Comparison of ENCODE assay signal across 8 mouse cellular contexts in the genomic region with DNA sequence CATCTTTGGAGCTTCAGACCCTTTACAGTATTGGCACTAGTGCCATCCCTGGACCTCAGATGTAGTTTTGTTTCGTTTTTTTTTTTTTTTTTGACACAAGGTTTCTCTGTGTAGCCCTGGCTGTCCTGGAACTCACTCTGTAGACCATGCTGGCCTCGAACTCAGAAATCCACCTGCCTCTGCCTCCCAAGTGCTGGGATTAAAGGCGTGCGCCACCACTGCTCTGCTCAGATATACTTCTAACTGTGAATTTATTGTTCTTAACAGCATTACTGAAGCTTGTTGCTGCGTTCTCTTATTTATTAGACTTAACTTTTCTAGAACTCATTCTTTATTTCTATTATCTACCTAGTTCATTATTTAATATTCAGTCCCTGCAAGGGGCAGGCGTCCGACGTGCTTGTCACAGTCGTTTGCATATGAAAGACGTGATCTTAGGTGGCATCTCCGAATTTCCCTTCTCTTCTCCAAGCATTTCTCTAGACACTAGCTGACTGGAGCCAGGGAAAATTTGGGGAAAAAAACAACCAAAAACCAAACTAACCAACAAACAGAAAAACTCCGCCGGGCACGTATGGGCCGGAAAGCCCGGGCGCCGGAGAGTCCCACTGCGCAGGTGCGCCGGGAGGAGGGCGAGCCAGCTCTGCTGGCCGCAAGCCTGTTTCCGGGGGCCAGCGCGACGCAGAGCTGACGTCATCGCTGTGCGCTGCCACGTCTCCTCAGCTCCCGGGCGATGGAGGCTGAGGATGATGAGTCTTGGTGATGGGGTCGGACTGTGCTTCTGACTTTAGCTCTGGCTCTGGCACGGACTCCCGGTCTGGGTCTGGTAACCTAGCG. TPM values are rescaled to one million over a fixed set of nuclear protein-coding genes. Genes with fewer than 3 reads are reported as not detected.
A peak's percentile ranks its signal among the peaks of the same experiment; 100 is the strongest.
DNase-seq lines count a peak whose midpoint lies in the region; ATAC-seq and TF ChIP-seq lines count a peak whose summit lies in the region.

No protein-coding gene starts in this region.

- H3K4me3 ChIP-seq in hindbrain, postnatal 0 days (ENCODE audit: low read length) = peak overlapping the region; percentile 98
- H3K4me3 ChIP-seq in left cerebral cortex, adult 2 months = peak overlapping the region; percentile 92

- 0 out of 2 replicates have a peak, but pooled peaks cover 4% of the 10 kb centered on the region for H3K4me1 ChIP-seq in hindbrain, postnatal 0 days (ENCODE audit: insufficient read depth, low read length)

- intact Hi-C loops in left cerebral cortex, adult 2 months (cut with DNase I) = loop anchor here (1.0 kb wide), 2 partner anchors 12 to 40 kb away; a partner anchor contains a TSS

- no peaks in the 10 kb centered on the region; the same call in 1 of the 2 replicates for H3K36me3 ChIP-seq in hindbrain, postnatal 0 days (ENCODE audit: insufficient read depth, low read length)

- H3K9ac ChIP-seq in hindbrain, postnatal 0 days (replicated peaks; ENCODE audit: low read length) = peak overlapping the region; percentile 90

- peak; percentile 96 for ATAC-seq in hindbrain, postnatal 0 days
- ATAC-seq in megakaryocyte, adult 5-6 weeks (ENCODE audit: poor library complexity, severe bottlenecking) = peak; percentile 99

- DNase-seq in T-cell, adult 2 months (ENCODE audit: low spot score) = peak; percentile 95
- peak; percentile 96 to 97 for DNase-seq in cerebellum, postnatal 36 days
- peak; percentile 95 for DNase-seq in gastrocnemius, adult 18-20 months (ENCODE audit: low spot score)
- peak; percentile 98 for DNase-seq in hindbrain, postnatal 0 days (ENCODE audit: low spot score)
- DNase-seq in left cerebral cortex, adult 2 months (ENCODE audit: extremely low spot score in 1 of 2, low spot score in 2 of 2) = peak; percentile 97 to 98
- peak; percentile 96 to 98 for DNase-seq in right cerebral cortex, adult 2 months (ENCODE audit: low spot score in 2 of 2)
- peak; percentile 94 for DNase-seq in urinary bladder, postnatal 14 days (ENCODE audit: low spot score)

- WGBS in hindbrain, postnatal 0 days = 7% methylated on average over 36 of the region's 37 CpGs

- H3K27me3 ChIP-seq in hindbrain, postnatal 0 days (ENCODE audit: insufficient read depth, low read length) = no peaks in the 10 kb centered on the region

- peak overlapping the region; percentile 85 for H3K27ac ChIP-seq in hindbrain, postnatal 0 days
- H3K27ac ChIP-seq in left cerebral cortex, adult 2 months = peak overlapping the region; percentile 83

- H3K9me3 ChIP-seq in hindbrain, postnatal 0 days (ENCODE audit: low read length) = no peaks in the 10 kb centered on the region

- peak overlapping the region; percentile 86 for H3K4me2 ChIP-seq in hindbrain, postnatal 0 days (ENCODE audit: low read depth, low read length)

- TF ChIP-seq CTCF in hindbrain, postnatal 0 days (IDR thresholded peaks at IDR 0.05; ENCODE audit: low read depth) = no peak
- no peak for TF ChIP-seq CTCF in left cerebral cortex, adult 2 months (IDR thresholded peaks at IDR 0.05)

RNA-seq across cellular contexts. Expression of a gene that starts 3.9 kb away (rescaled TPM):
- 10 to 100 TPM; 13.4 to 16.7 TPM for total RNA-seq in gastrocnemius, adult 18-20 months (2021)
- 13.5 and 27.2 TPM in 2 replicates for total RNA-seq in hindbrain, postnatal 0 days (2014; rRNA removed)
- polyA plus RNA-seq in hindbrain, postnatal 0 days (2015; fragmentation: Nextera tagmentation; extraction: Ambion mirVana) = 15.4 and 17.6 TPM in 2 replicates
- 10 to 100 TPM; 23.5 to 24.9 TPM for total RNA-seq in left cerebral cortex, adult 2 months (2021)
- total RNA-seq in megakaryocyte, adult 5-6 weeks (2015) = 67.1 and 67.2 TPM in 2 replicates
- total RNA-seq in megakaryocyte, adult 5-6 weeks (2017) = 32.1 and 32.5 TPM in 2 replicates

RNA-seq across cellular contexts. Expression of a gene that starts 12.3 kb away (rescaled TPM):
- 1 to 10 TPM; 7.5 to 9.4 TPM for total RNA-seq in gastrocnemius, adult 18-20 months (2021)
- 35.8 and 48.5 TPM in 2 replicates for total RNA-seq in hindbrain, postnatal 0 days (2014; rRNA removed)
- 37.1 and 40.4 TPM in 2 replicates for polyA plus RNA-seq in hindbrain, postnatal 0 days (2015; fragmentation: Nextera tagmentation; extraction: Ambion mirVana)
- total RNA-seq in left cerebral cortex, adult 2 months (2021) = 10 to 100 TPM; 41.8 to 44.0 TPM
- 25.0 and 29.4 TPM in 2 replicates for total RNA-seq in megakaryocyte, adult 5-6 weeks (2015)
- total RNA-seq in megakaryocyte, adult 5-6 weeks (2017) = 13.5 and 15.4 TPM in 2 replicates

RNA-seq across cellular contexts. Expression of a gene that starts 39.9 kb away (rescaled TPM):
- 10 to 100 TPM; 45.9 to 46.2 TPM for total RNA-seq in gastrocnemius, adult 18-20 months (2021)
- total RNA-seq in hindbrain, postnatal 0 days (2014; rRNA removed) = 18.0 and 24.1 TPM in 2 replicates
- polyA plus RNA-seq in hindbrain, postnatal 0 days (2015; fragmentation: Nextera tagmentation; extraction: Ambion mirVana) = 26.3 and 27.9 TPM in 2 replicates
- 10 to 100 TPM; 32.2 to 33.4 TPM for total RNA-seq in left cerebral cortex, adult 2 months (2021)
- total RNA-seq in megakaryocyte, adult 5-6 weeks (2015) = 5.3 and 9.3 TPM in 2 replicates
- 19.0 and 19.9 TPM in 2 replicates for total RNA-seq in megakaryocyte, adult 5-6 weeks (2017)

Comparison
In these comparisons a context has a peak if more than half of its experiments do, and no peak if none do; other contexts are left out.
1. Peak in every context shown above with its lines: DNase-seq, ATAC-seq, H3K4me3 ChIP-seq and H3K27ac ChIP-seq.